Mouse (Mus musculus): Measurements from ENCODE around the gene Zfp36l2.

- TF ChIP-seq EP300 (IDR thresholded peaks at IDR 0.05; ENCODE audit: insufficient read depth, low read depth, low read length), result no peak
- no peak for TF ChIP-seq CTCF (IDR thresholded peaks at IDR 0.05; ENCODE audit: low read depth, low read length)
- no peak for TF ChIP-seq POLR2A (IDR thresholded peaks at IDR 0.05; ENCODE audit: insufficient read depth, low read length)
Observed at GRCm38 (mm10) chr17:84181502-84182310, 6.0 kb downstream of the Zfp36l2 start.

All from ES-Bruce4 (cell line).